Mouse (Mus musculus) myocyte (in vitro differentiated cells): ENCODE measurements around the gene Pkp3.

ENCODE experiments used
- TCF12 ChIP-seq: IDR thresholded peaks from one replicate; pipeline ENCODE4 v1.6.1; 2011; ENCODE audit warnings: mild to moderate bottlenecking, control low read depth; ENCODE audit not compliant: poor library complexity, insufficient read depth, severe bottlenecking
- USF1 ChIP-seq: IDR thresholded peaks from one replicate; pipeline ENCODE4 v1.6.1; 2011; ENCODE audit warnings: low read depth, mild to moderate bottlenecking, control low read depth, moderate library complexity

DNA sequence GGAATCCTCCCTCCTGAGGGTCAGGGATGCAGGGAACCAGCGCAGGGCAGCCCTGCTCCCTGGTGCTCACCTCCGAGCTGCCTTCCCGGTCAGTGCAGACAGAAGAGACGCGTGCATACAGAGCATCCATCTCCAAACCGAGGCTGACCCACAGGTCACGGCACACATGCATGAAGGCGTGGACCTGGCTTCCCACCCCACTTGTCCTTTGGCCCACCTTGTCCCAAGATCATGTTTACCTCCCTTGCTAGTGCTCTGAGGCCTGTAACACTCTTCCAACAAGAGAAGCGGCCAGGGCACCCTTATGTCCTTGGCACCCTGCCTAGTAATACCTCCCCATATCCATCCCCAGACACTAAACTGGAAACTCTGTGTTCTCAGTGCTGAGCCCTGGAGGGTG is 37.9 kb downstream of the Pkp3 start:
- TF ChIP-seq TCF12 (no peak), USF1 (no peak)
